Mouse (Mus musculus): ENCODE measurements around the gene Gm42715.

- no peak for TF ChIP-seq CTCF (IDR thresholded peaks at IDR 0.05; ENCODE audit: low read depth, low read length)
- no peak for TF ChIP-seq POLR2AphosphoS5 (IDR thresholded peaks at IDR 0.05; ENCODE audit: insufficient replicate concordance, low read depth, low read length)
- no peak for TF ChIP-seq TAL1 (conservative IDR thresholded peaks at IDR 0.05; ENCODE audit: low read depth, low read length)
- no peak for TF ChIP-seq GATA1 (IDR thresholded peaks at IDR 0.05; ENCODE audit: borderline replicate concordance, low read length)
- TF ChIP-seq GATA2 (IDR thresholded peaks at IDR 0.05; ENCODE audit: borderline replicate concordance, low read depth, low read length) = no peak
Observed at GRCm38 (mm10) chr7:127604256-127604655, 84.9 kb downstream of the Gm42715 start.
